Mouse (Mus musculus): ENCODE results near the gene Igf2bp3. TPM values are rescaled to one million over a fixed set of nuclear protein-coding genes. Genes with fewer than 3 reads are reported as not detected.

The Igf2bp3 gene
- polyA plus RNA-seq, 1 experiment, result 1.3 TPM

- no peaks in the 10 kb centered on the region for H3K36me3 ChIP-seq (ENCODE audit: control insufficient read depth, insufficient read depth, low read length)
- WGBS, result 65% methylated on average over 4 of the region's 4 CpGs
- H3K27ac ChIP-seq (ENCODE audit: control insufficient read depth, insufficient read depth, low read length), result no peak overlapping the region
- H3K27me3 ChIP-seq (ENCODE audit: control insufficient read depth, insufficient read depth, low read length), result no peaks in the 10 kb centered on the region
- peak; percentile 48 for DNase-seq
- no peak overlapping the region for H3K4me3 ChIP-seq (ENCODE audit: control insufficient read depth, insufficient read depth, low read length)
- H3K4me1 ChIP-seq (replicated peaks; ENCODE audit: control insufficient read depth, insufficient read depth, low read length), result 0 out of 2 replicates have a peak, but pooled peaks cover 2% of the 10 kb centered on the region
- TF ChIP-seq CTCF (IDR thresholded peaks at IDR 0.05; ENCODE audit: borderline replicate concordance, control insufficient read depth, extremely low read depth, insufficient read depth, low read length, poor library complexity) (no peak), POLR2A (IDR thresholded peaks at IDR 0.05; ENCODE audit: control insufficient read depth, extremely low read depth, insufficient read depth, low read length, poor library complexity) (no peak)
These were observed 18.6 kb upstream of the Igf2bp3 start for GRCm38 (mm10) chr6:49233356-49233755.

DNA sequence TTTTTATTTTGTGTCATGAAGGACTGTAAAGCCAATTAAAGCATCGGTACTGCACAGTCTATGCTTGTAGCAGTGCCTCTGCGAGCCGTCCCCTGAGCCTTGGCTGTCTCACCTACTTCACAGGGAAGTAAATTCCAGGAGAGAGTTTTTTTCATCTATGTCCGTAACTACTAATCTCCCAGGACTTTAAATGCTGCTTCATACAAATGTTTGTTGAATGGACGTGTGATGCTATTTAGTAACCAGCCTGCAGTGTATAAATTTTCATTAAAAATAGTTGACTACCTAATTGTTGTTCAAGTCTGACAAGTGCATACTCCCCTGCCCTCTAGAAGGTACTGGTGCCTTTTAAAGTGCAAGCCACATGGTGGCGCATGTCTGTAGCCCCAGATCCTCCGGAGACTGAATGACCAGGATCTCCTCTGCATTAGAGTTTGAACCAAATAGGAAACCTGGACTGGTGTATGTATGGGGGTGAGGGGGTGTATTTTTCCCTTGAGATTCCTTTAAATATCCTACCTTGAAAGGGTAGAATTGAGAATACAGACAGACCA, 13.4 kb upstream of the Igf2bp3 start:
- DNase-seq, result peak; percentile 26
- WGBS, result 19% methylated on average over 7 of the region's 7 CpGs

GRCm38 (mm10) chr6:49227184-49227735, 12.5 kb upstream of the Igf2bp3 start:
- no peak overlapping the region for H3K27ac ChIP-seq (ENCODE audit: control insufficient read depth, insufficient read depth, low read length)
- DNase-seq, result peak; percentile 72
- no peaks in the 10 kb centered on the region; the same call in 1 of the 2 replicates for H3K27me3 ChIP-seq (ENCODE audit: control insufficient read depth, insufficient read depth, low read length)
- TF ChIP-seq CTCF (IDR thresholded peaks at IDR 0.05; ENCODE audit: borderline replicate concordance, control insufficient read depth, extremely low read depth, insufficient read depth, low read length, poor library complexity) (peak; percentile 55; the same call in 1 of the 2 replicates), POLR2A (IDR thresholded peaks at IDR 0.05; ENCODE audit: control insufficient read depth, extremely low read depth, insufficient read depth, low read length, poor library complexity) (no peak)
- no peaks in the 10 kb centered on the region for H3K36me3 ChIP-seq (ENCODE audit: control insufficient read depth, insufficient read depth, low read length)
- WGBS, result 7% methylated on average over 15 of the region's 15 CpGs
- H3K4me1 ChIP-seq (replicated peaks; ENCODE audit: control insufficient read depth, insufficient read depth, low read length), result 0 out of 2 replicates have a peak, but pooled peaks cover 2% of the 10 kb centered on the region
- no peak overlapping the region for H3K4me3 ChIP-seq (ENCODE audit: control insufficient read depth, insufficient read depth, low read length)

More for the DNA sequence above, 13.4 kb upstream of the Igf2bp3 start:
- Histone ChIP-seq H3K4me3 (ENCODE audit: control insufficient read depth, insufficient read depth, low read length) (no peak overlapping the region), H3K27ac (ENCODE audit: control insufficient read depth, insufficient read depth, low read length) (no peak overlapping the region), H3K4me1 (replicated peaks; ENCODE audit: control insufficient read depth, insufficient read depth, low read length) (0 out of 2 replicates have a peak, but pooled peaks cover 2% of the 10 kb centered on the region), H3K27me3 (ENCODE audit: control insufficient read depth, insufficient read depth, low read length) (no peaks in the 10 kb centered on the region; the same call in 1 of the 2 replicates), H3K36me3 (ENCODE audit: control insufficient read depth, insufficient read depth, low read length) (no peaks in the 10 kb centered on the region)
- TF ChIP-seq POLR2A (IDR thresholded peaks at IDR 0.05; ENCODE audit: control insufficient read depth, extremely low read depth, insufficient read depth, low read length, poor library complexity) (no peak), CTCF (IDR thresholded peaks at IDR 0.05; ENCODE audit: borderline replicate concordance, control insufficient read depth, extremely low read depth, insufficient read depth, low read length, poor library complexity) (no peak)

DNA sequence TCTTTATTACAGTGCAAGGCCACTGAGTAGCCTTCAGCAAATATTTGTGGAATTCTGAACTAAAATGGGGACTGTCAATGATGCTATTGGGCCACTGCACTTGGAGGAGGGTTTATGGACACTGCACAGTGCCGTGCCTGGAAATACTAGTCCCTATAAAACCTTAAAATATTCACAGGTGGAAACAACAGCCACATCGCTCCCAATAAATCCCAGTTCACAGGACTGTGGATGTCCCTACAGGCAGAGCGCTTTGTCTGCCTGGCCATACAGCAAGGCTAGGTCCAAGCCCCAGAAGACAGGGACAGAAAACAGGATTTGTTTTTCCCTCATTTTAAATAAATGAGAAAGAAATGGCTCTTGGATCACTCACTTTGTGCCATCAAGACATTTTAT, 11.0 kb upstream of the Igf2bp3 start:
- 93% methylated on average over 3 of the region's 3 CpGs for WGBS
- Histone ChIP-seq H3K36me3 (ENCODE audit: control insufficient read depth, insufficient read depth, low read length) (no peaks in the 10 kb centered on the region), H3K4me3 (ENCODE audit: control insufficient read depth, insufficient read depth, low read length) (no peak overlapping the region), H3K27ac (ENCODE audit: control insufficient read depth, insufficient read depth, low read length) (no peak overlapping the region), H3K4me1 (replicated peaks; ENCODE audit: control insufficient read depth, insufficient read depth, low read length) (0 out of 2 replicates have a peak, but pooled peaks cover 2% of the 10 kb centered on the region), H3K27me3 (ENCODE audit: control insufficient read depth, insufficient read depth, low read length) (peaks cover 6% of the 10 kb centered on the region)
- TF ChIP-seq POLR2A (IDR thresholded peaks at IDR 0.05; ENCODE audit: control insufficient read depth, extremely low read depth, insufficient read depth, low read length, poor library complexity), result no peak
- no peak for TF ChIP-seq CTCF (IDR thresholded peaks at IDR 0.05; ENCODE audit: borderline replicate concordance, control insufficient read depth, extremely low read depth, insufficient read depth, low read length, poor library complexity)
- DNase-seq, result no peak

DNA sequence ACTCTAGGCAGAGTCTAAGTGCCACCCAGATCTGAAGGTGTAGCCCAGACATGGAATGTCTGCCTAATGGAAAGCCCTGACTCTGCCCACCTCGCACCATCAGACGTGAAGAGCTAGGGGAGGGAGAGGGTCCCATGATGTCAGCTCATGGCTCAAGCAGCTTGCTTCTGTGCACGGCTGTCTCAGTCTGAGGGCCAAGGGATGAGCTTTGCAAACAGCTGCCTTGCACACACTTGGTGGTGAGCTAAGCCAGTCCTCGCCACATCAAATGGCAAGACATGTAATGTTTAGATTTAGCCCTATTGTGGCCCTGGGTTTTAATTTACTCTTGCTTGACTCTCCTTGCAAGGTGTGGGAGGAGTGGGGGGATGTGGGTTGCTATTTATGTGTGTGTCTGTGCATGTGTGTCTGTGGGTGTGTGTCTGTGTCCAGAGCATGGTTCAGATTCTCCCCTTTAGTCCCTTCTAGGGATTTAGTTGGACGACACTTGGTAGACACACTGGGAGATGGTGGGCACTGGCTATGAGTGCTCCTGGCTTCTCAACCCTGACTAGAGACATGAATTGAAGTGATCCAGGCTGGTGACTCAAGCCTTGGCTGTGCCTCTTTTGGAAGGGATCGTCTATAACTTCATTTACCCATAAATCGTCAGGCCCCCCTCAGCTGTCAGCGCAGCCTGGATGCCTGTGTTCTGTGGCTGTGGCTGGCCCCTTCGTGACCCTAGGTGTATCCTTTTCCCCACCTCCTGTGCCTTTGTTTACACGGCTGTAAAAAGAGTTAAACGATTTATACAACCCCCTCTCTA, 10.4 kb upstream of the Igf2bp3 start:
- Histone ChIP-seq H3K4me3 (ENCODE audit: control insufficient read depth, insufficient read depth, low read length) (no peak overlapping the region), H3K27ac (ENCODE audit: control insufficient read depth, insufficient read depth, low read length) (no peak overlapping the region), H3K4me1 (replicated peaks; ENCODE audit: control insufficient read depth, insufficient read depth, low read length) (0 out of 2 replicates have a peak, but pooled peaks cover 2% of the 10 kb centered on the region), H3K36me3 (ENCODE audit: control insufficient read depth, insufficient read depth, low read length) (no peaks in the 10 kb centered on the region), H3K27me3 (ENCODE audit: control insufficient read depth, insufficient read depth, low read length) (peaks cover 9% of the 10 kb centered on the region)
- no peak for DNase-seq
- TF ChIP-seq POLR2A (IDR thresholded peaks at IDR 0.05; ENCODE audit: control insufficient read depth, extremely low read depth, insufficient read depth, low read length, poor library complexity), result no peak
- TF ChIP-seq CTCF (IDR thresholded peaks at IDR 0.05; ENCODE audit: borderline replicate concordance, control insufficient read depth, extremely low read depth, insufficient read depth, low read length, poor library complexity), result no peak
- WGBS, result 69% methylated on average over 11 of the region's 11 CpGs

- Histone ChIP-seq H3K4me3 (ENCODE audit: control insufficient read depth, insufficient read depth, low read length) (no peak overlapping the region), H3K36me3 (ENCODE audit: control insufficient read depth, insufficient read depth, low read length) (no peaks in the 10 kb centered on the region), H3K4me1 (replicated peaks; ENCODE audit: control insufficient read depth, insufficient read depth, low read length) (peaks cover 10% of the 10 kb centered on the region), H3K27me3 (ENCODE audit: control insufficient read depth, insufficient read depth, low read length) (peaks cover 15% of the 10 kb centered on the region), H3K27ac (ENCODE audit: control insufficient read depth, insufficient read depth, low read length) (no peak overlapping the region)
- TF ChIP-seq CTCF (IDR thresholded peaks at IDR 0.05; ENCODE audit: borderline replicate concordance, control insufficient read depth, extremely low read depth, insufficient read depth, low read length, poor library complexity), result no peak
- no peak for TF ChIP-seq POLR2A (IDR thresholded peaks at IDR 0.05; ENCODE audit: control insufficient read depth, extremely low read depth, insufficient read depth, low read length, poor library complexity)
- WGBS, result 29% methylated on average over 7 of the region's 7 CpGs
- no peak for DNase-seq
These were observed 7.1 kb upstream of the Igf2bp3 start for GRCm38 (mm10) chr6:49221906-49222305.
